Mouse (Mus musculus) E14TG2a.4 (cell line): ENCODE results near the gene Aatk.

Experiments
- CTCF ChIP-seq: conservative IDR thresholded peaks from 2 replicates; pipeline ENCODE4 v1.5.1; 2014; ENCODE audit warnings: low read length
- POU5F1 ChIP-seq: IDR thresholded peaks from 2 replicates; pipeline ENCODE4 v1.6.1; 2014; ENCODE audit warnings: low read length, borderline replicate concordance

DNA sequence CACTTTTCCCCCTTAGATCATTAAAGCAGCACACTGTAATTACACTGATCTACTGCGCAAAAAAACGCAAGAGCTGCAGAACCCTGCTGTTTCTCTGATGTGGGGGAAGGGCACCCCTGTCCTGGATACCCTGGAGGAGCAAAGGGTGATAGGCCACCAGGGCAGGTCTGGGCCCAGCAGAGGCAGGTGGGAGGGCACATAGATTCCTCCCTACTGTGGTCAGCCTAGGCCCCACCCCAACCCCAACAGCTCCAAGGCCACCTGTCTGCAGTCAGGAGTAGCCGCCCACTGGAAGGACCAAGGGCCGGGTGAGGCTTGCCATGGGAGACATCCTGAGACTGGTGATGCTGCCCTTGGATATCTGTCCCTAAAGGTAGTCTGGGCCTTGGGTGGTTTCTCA, 1.6 kb downstream of the Aatk start:
- no peak for TF ChIP-seq CTCF
- no peak for TF ChIP-seq POU5F1
